Mouse (Mus musculus): Measurements from ENCODE around the gene Gm10720.
A peak's percentile ranks its signal among the peaks of the same experiment; 100 is the strongest.
"Not testable (repeated sequence)": the region's sequence is repeated elsewhere in the genome, so short reads cannot be mapped to it uniquely, and the experiment has no call there.

The Gm10720 gene

DNA sequence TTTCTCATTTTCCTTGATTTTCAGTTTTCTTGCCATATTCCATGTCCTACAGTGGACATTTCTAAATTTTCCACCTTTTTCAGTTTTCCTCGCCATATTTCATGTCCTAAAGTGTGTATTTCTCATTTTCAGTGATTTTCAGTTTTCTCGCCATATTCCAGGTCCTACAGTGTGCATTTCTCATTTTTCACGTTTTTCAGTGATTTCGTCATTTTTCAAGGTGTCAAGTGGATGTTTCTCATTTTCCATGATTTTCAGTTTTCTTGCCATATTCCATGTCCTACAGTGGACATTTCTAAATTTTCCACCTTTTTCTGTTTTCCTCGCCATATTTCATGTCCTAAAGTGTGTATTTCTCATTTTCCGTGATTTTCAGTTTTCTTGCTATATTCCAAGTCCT, 10.2 kb downstream of the Gm10720 start:
- DNase-seq (ENCODE audit: low read depth, low spot score): not testable (repeated sequence)

DNA sequence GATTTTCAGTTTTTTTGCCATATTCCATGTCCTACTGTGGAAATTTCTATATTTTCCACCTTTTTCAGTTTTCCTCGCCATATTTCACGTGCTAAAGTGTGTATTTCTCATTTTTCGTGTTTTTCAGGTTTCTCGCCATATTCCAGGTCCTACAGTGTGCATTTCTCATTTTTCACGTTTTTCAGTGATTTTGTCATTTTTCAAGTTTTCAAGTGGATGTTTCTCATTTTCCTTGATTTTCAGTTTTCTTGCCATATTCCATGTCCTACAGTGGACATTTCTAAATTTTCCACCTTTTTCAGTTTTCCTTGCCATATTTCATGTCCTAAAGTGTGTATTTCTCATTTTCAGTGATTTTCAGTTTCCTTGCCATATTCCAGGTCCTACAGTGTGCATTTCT, 10.7 kb downstream of the Gm10720 start:
- DNase-seq (ENCODE audit: low read depth, low spot score): not testable (repeated sequence)

DNA sequence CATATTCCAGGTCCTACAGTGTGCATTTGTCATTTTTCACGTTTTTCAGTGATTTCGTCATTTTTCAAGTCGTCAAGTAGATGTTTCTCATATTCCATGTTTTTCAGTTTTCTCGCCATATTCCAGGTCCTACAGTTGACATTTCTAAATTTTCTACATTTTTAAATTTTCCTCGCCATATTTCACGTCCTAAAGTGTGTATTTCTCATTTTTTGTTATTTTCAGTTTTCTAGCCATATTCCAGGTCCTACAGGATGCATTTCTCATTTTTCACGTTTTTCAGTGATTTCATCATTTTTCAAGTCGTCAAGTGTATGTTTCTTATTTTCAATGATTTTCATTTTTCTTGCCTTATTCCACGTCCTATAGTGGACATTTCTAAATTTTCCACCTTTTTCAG, 11.3 kb downstream of the Gm10720 start:
- not testable (repeated sequence) for DNase-seq (ENCODE audit: low read depth, low spot score)

DNA sequence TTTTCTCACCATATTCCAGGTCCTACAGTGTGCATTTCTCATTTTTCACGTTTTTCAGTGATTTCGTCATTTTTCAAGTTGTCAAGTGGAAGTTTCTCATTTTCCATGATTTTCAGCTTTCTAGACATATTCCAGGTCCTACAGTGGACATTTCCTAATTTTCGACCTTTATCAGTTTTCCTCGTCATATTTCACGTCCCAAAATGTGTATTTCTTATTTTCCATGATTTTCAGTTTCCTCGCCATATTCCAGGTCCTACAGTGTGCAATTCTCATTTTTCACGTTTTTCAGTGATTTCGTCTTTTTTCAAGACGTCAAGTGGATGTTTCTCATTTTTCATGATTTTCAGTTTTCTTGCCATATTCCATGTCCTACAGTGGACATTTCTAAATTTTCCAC, 11.7 kb downstream of the Gm10720 start:
- DNase-seq (ENCODE audit: low read depth, low spot score): peak; percentile 47

DNA sequence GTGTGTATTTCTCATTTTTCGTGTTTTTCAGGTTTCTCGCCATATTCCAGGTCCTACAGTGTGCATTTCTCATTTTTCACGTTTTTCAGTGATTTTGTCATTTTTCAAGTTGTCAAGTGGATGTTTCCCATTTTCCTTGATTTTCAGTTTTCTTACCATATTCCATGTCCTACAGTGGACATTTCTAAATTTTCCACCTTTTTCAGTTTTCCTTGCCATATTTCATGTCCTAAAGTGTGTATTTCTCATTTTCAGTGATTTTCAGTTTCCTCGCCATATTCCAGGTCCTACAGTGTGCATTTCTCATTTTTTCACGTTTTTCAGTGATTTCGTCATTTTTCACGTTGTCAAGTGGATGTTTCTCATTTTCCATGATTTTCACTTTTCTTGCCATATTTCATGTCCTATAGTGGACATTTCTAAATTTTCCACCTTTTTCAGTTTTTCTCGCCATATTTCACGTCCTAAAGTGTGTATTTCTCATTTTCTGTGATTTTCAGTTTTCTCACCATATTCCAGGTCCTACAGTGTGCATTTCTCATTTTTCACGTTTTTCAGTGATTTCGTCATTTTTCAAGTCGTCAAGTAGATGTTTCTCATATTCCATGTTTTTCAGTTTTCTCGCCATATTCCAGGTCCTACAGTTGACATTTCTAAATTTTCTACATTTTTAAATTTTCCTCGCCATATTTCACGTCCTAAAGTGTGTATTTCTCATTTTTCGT, 14.0 kb downstream of the Gm10720 start:
- not testable (repeated sequence) for DNase-seq (ENCODE audit: low read depth, low spot score)

DNA sequence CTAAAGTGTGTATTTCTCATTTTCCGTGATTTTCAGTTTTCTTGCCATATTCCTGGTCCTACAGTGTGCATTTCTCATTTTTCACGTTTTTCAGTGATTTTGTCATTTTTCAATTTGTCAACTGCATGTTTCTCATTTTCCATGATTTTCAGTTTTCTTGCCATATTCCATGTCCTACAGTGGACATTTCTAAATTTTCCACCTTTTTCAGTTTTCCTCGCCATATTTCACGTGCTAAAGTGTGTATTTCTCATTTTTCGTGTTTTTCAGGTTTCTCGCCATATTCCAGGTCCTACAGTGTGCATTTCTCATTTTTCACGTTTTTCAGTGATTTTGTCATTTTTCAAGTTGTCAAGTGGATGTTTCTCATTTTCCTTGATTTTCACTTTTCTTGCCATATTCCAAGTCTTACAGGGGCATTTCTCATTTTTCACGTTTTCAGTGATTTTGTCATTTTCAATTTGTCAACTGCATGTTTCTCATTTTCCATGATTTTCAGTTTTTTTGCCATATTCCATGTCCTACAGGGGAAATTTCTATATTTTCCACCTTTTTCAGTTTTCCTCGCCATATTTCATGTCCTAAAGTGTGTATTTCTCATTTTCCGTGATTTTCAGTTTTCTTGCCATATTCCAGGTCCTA, 15.3 kb downstream of the Gm10720 start:
- DNase-seq (ENCODE audit: low read depth, low spot score): peak; percentile 88

DNA sequence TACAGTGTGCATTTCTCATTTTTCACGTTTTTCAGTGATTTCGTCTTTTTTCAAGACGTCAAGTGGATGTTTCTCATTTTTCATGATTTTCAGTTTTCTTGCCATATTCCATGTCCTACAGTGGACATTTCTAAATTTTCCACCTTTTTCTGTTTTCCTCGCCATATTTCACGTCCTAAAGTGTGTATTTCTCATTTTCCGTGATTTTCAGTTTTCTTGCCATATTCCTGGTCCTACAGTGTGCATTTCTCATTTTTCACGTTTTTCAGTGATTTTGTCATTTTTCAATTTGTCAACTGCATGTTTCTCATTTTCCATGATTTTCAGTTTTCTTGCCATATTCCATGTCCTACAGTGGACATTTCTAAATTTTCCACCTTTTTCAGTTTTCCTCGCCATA, 18.8 kb downstream of the Gm10720 start, which contains the start of gene Gm17535:
Gene Gm17535, plus strand, starts transcription at position 301 of the 400 bp plus-strand sequence.
- DNase-seq (ENCODE audit: low read depth, low spot score): not testable (repeated sequence)

DNA sequence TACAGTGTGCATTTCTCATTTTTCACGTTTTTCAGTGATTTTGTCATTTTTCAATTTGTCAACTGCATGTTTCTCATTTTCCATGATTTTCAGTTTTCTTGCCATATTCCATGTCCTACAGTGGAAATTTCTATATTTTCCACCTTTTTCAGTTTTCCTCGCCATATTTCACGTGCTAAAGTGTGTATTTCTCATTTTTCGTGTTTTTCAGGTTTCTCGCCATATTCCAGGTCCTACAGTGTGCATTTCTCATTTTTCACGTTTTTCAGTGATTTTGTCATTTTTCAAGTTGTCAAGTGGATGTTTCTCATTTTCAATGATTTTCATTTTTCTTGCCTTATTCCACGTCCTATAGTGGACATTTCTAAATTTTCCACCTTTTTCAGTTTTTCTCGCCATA, 21.1 kb downstream of the Gm10720 start, which contains the start of gene Gm10715:
Gene Gm10715, plus strand, starts transcription at position 301 of the 400 bp plus-strand sequence.
- not testable (repeated sequence) for DNase-seq (ENCODE audit: low read depth, low spot score)

DNA sequence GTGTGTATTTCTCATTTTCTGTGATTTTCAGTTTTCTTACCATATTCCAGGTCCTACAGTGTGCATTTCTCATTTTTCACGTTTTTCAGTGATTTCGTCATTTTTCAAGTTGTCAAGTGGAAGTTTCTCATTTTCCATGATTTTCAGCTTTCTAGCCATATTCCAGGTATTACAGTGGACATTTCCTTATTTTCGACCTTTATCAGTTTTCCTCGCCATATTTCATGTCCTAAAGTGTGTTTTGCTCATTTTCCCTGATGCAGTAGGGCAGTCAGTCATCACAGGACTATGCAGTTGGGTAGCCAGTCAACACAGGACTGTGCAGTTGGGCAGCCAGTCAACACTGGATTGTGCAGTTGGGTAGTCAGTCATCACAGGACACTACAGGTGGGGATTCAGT, 22.7 kb downstream of the Gm10720 start:
- DNase-seq (ENCODE audit: low read depth, low spot score): peak; percentile 6
